Mouse (Mus musculus) layer of hippocampus, adult 2 months (tissue): Measurements from ENCODE around the gene Gm10638. TPM values are rescaled to one million over a fixed set of nuclear protein-coding genes. Genes with fewer than 3 reads are reported as not detected.

Experiments
- DNase-seq, 2 experiments: peaks; one replicate each; pipeline ENCODE4 v3.0.0; 2022; ENCODE audit warnings: low spot score in 2 of 2
- H3K27ac ChIP-seq: fragments of 200-600 bp; 2 replicates; pipeline ENCODE4 v1.8.1; 2022
- H3K4me3 ChIP-seq: fragments of 200-600 bp; 2 replicates; pipeline ENCODE4 v1.8.1; 2022; ENCODE audit warnings: mild to moderate bottlenecking
- CTCF ChIP-seq: fragments of 200-600 bp; conservative IDR thresholded peaks from 2 replicates; pipeline ENCODE4 v1.8.1; 2022; ENCODE audit warnings: antibody characterized with exemption, mild to moderate bottlenecking, moderate library complexity
- total RNA-seq, 2 experiments: library from RNA; stranded (reverse); gene quantifications; 2 replicates each; pipeline ENCODE4 v1.2.3; 2021

Gm10638 gene
- total RNA-seq, 2 experiments from 2014 or later, result 2.5 to 3.2 TPM

- no peak overlapping the region for H3K4me3 ChIP-seq
- peak overlapping the region; percentile 57; the same call in 1 of the 2 replicates for H3K27ac ChIP-seq
- peak; percentile 71 for TF ChIP-seq CTCF
- DNase-seq, result no peak
These were observed 24.6 kb upstream of the Gm10638 start for GRCm38 (mm10) chr8:86720756-86721459.

GRCm38 (mm10) chr8:86721490-86721889 is 24.0 kb upstream of the Gm10638 start:
- no peak for TF ChIP-seq CTCF

GRCm38 (mm10) chr8:86726959-86727358 is 18.5 kb upstream of the Gm10638 start:
- TF ChIP-seq CTCF, result peak; percentile 29; the same call in 1 of the 2 replicates
- DNase-seq, result no peak
- Histone ChIP-seq H3K27ac (peak overlapping the region; percentile 61), H3K4me3 (no peak overlapping the region)

More at GRCm38 (mm10) chr8:86721490-86721889, 24.0 kb upstream of the Gm10638 start:
- Histone ChIP-seq H3K27ac (peak overlapping the region; percentile 57; the same call in 1 of the 2 replicates), H3K4me3 (no peak overlapping the region)
- DNase-seq, result no peak

GRCm38 (mm10) chr8:86728224-86728950 is 17.1 kb upstream of the Gm10638 start:
- Histone ChIP-seq H3K27ac (peak overlapping the region; percentile 61; the same call in 1 of the 2 replicates), H3K4me3 (no peak overlapping the region)
- no peak for DNase-seq
- TF ChIP-seq CTCF, result no peak

GRCm38 (mm10) chr8:86730303-86730702 is 15.2 kb upstream of the Gm10638 start:
- H3K27ac ChIP-seq, result peak overlapping the region; percentile 79
- DNase-seq, result no peak
- H3K4me3 ChIP-seq, result no peak overlapping the region
- no peak for TF ChIP-seq CTCF

- no peak overlapping the region for H3K4me3 ChIP-seq
- no peak for TF ChIP-seq CTCF
- peak overlapping the region; percentile 79 for H3K27ac ChIP-seq
- no peak for DNase-seq
These were observed 14.6 kb upstream of the Gm10638 start for GRCm38 (mm10) chr8:86730860-86731259.

GRCm38 (mm10) chr8:86734171-86734570 is 11.3 kb upstream of the Gm10638 start:
- no peak for DNase-seq
- TF ChIP-seq CTCF, result no peak
- Histone ChIP-seq H3K4me3 (no peak overlapping the region), H3K27ac (no peak overlapping the region)

- TF ChIP-seq CTCF, result no peak
- DNase-seq, result no peak
- H3K27ac ChIP-seq, result no peak overlapping the region; the same call in 1 of the 2 replicates
These were observed 10.5 kb upstream of the Gm10638 start for GRCm38 (mm10) chr8:86734954-86735353.

GRCm38 (mm10) chr8:86735446-86736111 is 9.9 kb upstream of the Gm10638 start:
- H3K27ac ChIP-seq, result no peak overlapping the region; the same call in 1 of the 2 replicates
- no peak for TF ChIP-seq CTCF
- DNase-seq, result no peak
- no peak overlapping the region for H3K4me3 ChIP-seq

More at GRCm38 (mm10) chr8:86734954-86735353, 10.5 kb upstream of the Gm10638 start:
- H3K4me3 ChIP-seq, result no peak overlapping the region

GRCm38 (mm10) chr8:86740899-86741298 is 4.6 kb upstream of the Gm10638 start:
- no peak overlapping the region for H3K27ac ChIP-seq
- no peak for TF ChIP-seq CTCF
- no peak for DNase-seq
- H3K4me3 ChIP-seq, result no peak overlapping the region

- DNase-seq, result no peak
- H3K27ac ChIP-seq, result peak overlapping the region; percentile 8; the same call in 1 of the 2 replicates
- no peak overlapping the region for H3K4me3 ChIP-seq
- no peak for TF ChIP-seq CTCF
These were observed 3.9 kb upstream of the Gm10638 start for GRCm38 (mm10) chr8:86741627-86742026.

GRCm38 (mm10) chr8:86742605-86743345 is 2.7 kb upstream of the Gm10638 start:
- H3K27ac ChIP-seq, result peak overlapping the region; percentile 41; the same call in 1 of the 2 replicates
- DNase-seq, result no peak
- no peak for TF ChIP-seq CTCF

More at GRCm38 (mm10) chr8:86742605-86743345, 2.7 kb upstream of the Gm10638 start:
- H3K4me3 ChIP-seq, result no peak overlapping the region
